Mouse (Mus musculus): ENCODE data around the gene Spic.

Spic gene

GRCm38 (mm10) chr10:88631330-88631953, 53.4 kb downstream of the Spic start:
- DNase-seq: no peak

GRCm38 (mm10) chr10:88630663-88631329, 54.0 kb downstream of the Spic start:
- DNase-seq: no peak

DNA sequence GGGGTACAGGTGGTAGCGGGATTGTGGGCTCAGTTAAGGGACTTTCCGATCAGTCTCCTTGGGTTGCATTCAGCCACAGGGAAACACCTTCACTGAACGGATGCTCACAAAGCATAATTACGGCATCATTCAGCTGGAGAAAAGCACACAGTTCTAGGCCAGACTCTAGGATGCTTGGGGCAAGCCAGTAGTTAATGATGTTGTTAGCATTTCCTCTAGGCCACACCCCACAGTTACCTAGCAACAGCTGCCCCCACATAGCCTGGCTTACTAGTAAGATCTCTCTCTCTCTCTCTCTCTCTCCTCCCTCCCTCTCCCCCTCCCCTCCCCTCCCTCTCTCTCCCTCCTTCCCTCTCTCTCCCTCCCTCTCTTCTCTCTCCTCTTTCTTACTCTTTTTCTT, 57.8 kb downstream of the Spic start:
- no peak for DNase-seq

DNA sequence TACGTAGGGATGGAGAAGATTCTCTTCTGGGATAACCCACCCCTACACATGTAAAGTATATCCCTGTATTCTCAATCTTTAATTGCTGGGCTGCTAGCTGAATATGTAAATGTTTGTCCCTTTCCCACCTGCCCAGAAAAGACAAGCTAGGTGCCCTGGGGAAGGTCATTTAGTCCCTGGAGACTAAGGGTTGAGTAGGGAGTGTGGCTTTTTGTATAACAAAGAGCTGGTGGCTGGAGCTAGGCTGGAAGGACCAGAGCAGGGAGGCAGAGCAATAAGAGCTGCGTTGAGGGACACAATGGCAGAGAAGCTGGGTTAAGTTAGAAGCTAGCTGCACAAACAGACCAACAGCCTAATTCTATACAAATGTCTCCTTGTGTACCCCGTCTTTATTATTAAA, 58.6 kb downstream of the Spic start:
- DNase-seq: no peak
